Mouse (Mus musculus) liver, embryonic 12.5 days (tissue): ENCODE data around the gene Diexf. TPM values are rescaled to one million over a fixed set of nuclear protein-coding genes. Genes with fewer than 3 reads are reported as not detected.

Source experiments
- ATAC-seq: fragments of 200-750 bp; cut with Nextera tagmentation; 2 replicates; pipeline ENCODE4 v1.8.0; 2017; ENCODE audit warnings: moderate number of reproducible peaks, mild to moderate bottlenecking, moderate library complexity
- H3K27ac ChIP-seq: fragments of 300-500 bp; sonication (generic); 2 replicates; pipeline ENCODE4 v1.5.1; 2016; ENCODE audit warnings: mild to moderate bottlenecking
- H3K27me3 ChIP-seq: fragments of 300-500 bp; sonication (generic); replicated peaks from 2 replicates; pipeline ENCODE4 v1.6.1; 2016; ENCODE audit warnings: mild to moderate bottlenecking, moderate library complexity
- H3K36me3 ChIP-seq: fragments of 300-500 bp; sonication (generic); 2 replicates; pipeline ENCODE4 v1.6.1; 2016; ENCODE audit warnings: mild to moderate bottlenecking, moderate library complexity
- H3K4me1 ChIP-seq: fragments of 300-500 bp; sonication (generic); 2 replicates; pipeline ENCODE4 v1.6.1; 2016
- H3K4me2 ChIP-seq: fragments of 300-500 bp; sonication (generic); 2 replicates; pipeline ENCODE4 v1.6.1; 2016; ENCODE audit warnings: mild to moderate bottlenecking, moderate library complexity
- H3K4me3 ChIP-seq: fragments of 300-500 bp; sonication (generic); 2 replicates; pipeline ENCODE4 v1.5.1; 2016; ENCODE audit warnings: mild to moderate bottlenecking, moderate library complexity
- H3K9ac ChIP-seq: fragments of 300-500 bp; sonication (generic); 2 replicates; pipeline ENCODE4 v1.6.1; 2016; ENCODE audit warnings: mild to moderate bottlenecking, moderate library complexity
- H3K9me3 ChIP-seq: fragments of 300-500 bp; sonication (generic); replicated peaks from 2 replicates; pipeline ENCODE4 v1.6.1; 2016; ENCODE audit warnings: mild to moderate bottlenecking, moderate library complexity
- WGBS: fragments of 180-500 bp; shearing (Covaris S2); methylation state at CpG from one replicate; pipeline ENCODE4 v1.1.7; 2016; ENCODE audit not compliant: insufficient replicate concordance; 5-methylcytosine and 5-hydroxymethylcytosine counted together
- polyA plus RNA-seq: library from polyadenylated mRNA; unstranded; fragments of >200 nt; fragmentation: Nextera tagmentation; extraction: Ambion mirVana; gene quantifications from 2 replicates; pipeline ENCODE4 v1.2.1, GENCODE M21; 2016

The Diexf gene
- polyA plus RNA-seq, 1 experiment from 2014 or later, result 5.4 TPM

GRCm38 (mm10) chr1:193083051-193083450 lies 47.0 kb downstream of the Diexf start:
- no peak overlapping the region for H3K4me2 ChIP-seq
- peaks cover 9% of the 10 kb centered on the region; the same call in 1 of the 2 replicates for H3K27me3 ChIP-seq
- H3K4me3 ChIP-seq, result no peak overlapping the region
- H3K9ac ChIP-seq, result no peak overlapping the region
- 75% methylated on average over 7 of the region's 7 CpGs for WGBS
- no peaks in the 10 kb centered on the region for H3K4me1 ChIP-seq
- no peaks in the 10 kb centered on the region for H3K36me3 ChIP-seq
- H3K27ac ChIP-seq, result no peak overlapping the region
- no peaks in the 10 kb centered on the region for H3K9me3 ChIP-seq
- ATAC-seq, result no peak

- peaks cover 9% of the 10 kb centered on the region; the same call in 1 of the 2 replicates for H3K27me3 ChIP-seq
- H3K9me3 ChIP-seq, result no peaks in the 10 kb centered on the region
- no peaks in the 10 kb centered on the region for H3K4me1 ChIP-seq
- no peaks in the 10 kb centered on the region for H3K36me3 ChIP-seq
- WGBS, result 65% methylated on average over 10 of the region's 10 CpGs
- no peak overlapping the region for H3K27ac ChIP-seq
- no peak overlapping the region for H3K4me3 ChIP-seq
- no peak for ATAC-seq
- no peak overlapping the region for H3K9ac ChIP-seq
- H3K4me2 ChIP-seq, result no peak overlapping the region
Measured at GRCm38 (mm10) chr1:193082311-193082921, 47.7 kb downstream of the Diexf start.

- Histone ChIP-seq H3K4me2 (no peak overlapping the region), H3K9ac (no peak overlapping the region), H3K27ac (no peak overlapping the region), H3K4me3 (no peak overlapping the region), H3K9me3 (no peaks in the 10 kb centered on the region), H3K36me3 (no peaks in the 10 kb centered on the region), H3K4me1 (no peaks in the 10 kb centered on the region), H3K27me3 (peaks cover 6% of the 10 kb centered on the region; the same call in 1 of the 2 replicates)
- 76% methylated on average over 3 of the region's 3 CpGs for WGBS
- ATAC-seq, result no peak
Measured at GRCm38 (mm10) chr1:193062618-193063017, 67.5 kb downstream of the Diexf start.

DNA sequence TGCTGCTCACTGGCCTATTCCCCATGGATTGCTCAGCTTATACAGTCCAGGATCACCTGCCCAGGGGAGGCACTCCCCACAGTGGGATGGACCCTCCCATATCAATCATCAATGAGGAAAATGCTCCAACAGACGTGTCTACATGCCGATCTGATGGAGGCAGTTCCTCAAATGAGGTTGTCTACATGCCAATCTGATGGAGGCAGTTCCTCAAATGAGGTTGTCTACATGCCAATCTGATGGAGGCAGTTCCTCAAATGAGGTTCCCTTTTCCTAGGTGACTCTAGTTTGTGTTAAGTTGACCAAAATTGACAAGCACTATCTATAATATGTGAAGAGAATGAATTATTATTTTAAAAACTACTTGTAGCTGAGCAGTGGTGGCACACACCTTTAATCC lies 69.9 kb downstream of the Diexf start:
- H3K27me3 ChIP-seq, result peaks cover 10% of the 10 kb centered on the region; the same call in 1 of the 2 replicates
- H3K9me3 ChIP-seq, result no peaks in the 10 kb centered on the region
- no peak overlapping the region for H3K9ac ChIP-seq
- WGBS, result 11% methylated on average over 2 of the region's 2 CpGs
- no peak for ATAC-seq
- no peak overlapping the region for H3K4me3 ChIP-seq
- no peaks in the 10 kb centered on the region for H3K4me1 ChIP-seq
- H3K27ac ChIP-seq, result no peak overlapping the region
- no peak overlapping the region for H3K4me2 ChIP-seq
- H3K36me3 ChIP-seq, result no peaks in the 10 kb centered on the region

- peaks cover 10% of the 10 kb centered on the region; the same call in 1 of the 2 replicates for H3K27me3 ChIP-seq
- H3K4me1 ChIP-seq, result no peaks in the 10 kb centered on the region
- no peak overlapping the region for H3K27ac ChIP-seq
- H3K9ac ChIP-seq, result no peak overlapping the region
- no peak for ATAC-seq
- H3K9me3 ChIP-seq, result no peaks in the 10 kb centered on the region
- no peak overlapping the region for H3K4me2 ChIP-seq
- no peaks in the 10 kb centered on the region for H3K36me3 ChIP-seq
- H3K4me3 ChIP-seq, result no peak overlapping the region
- 54% methylated on average over 5 of the region's 5 CpGs for WGBS
Measured at GRCm38 (mm10) chr1:193059596-193059995, 70.5 kb downstream of the Diexf start.

DNA sequence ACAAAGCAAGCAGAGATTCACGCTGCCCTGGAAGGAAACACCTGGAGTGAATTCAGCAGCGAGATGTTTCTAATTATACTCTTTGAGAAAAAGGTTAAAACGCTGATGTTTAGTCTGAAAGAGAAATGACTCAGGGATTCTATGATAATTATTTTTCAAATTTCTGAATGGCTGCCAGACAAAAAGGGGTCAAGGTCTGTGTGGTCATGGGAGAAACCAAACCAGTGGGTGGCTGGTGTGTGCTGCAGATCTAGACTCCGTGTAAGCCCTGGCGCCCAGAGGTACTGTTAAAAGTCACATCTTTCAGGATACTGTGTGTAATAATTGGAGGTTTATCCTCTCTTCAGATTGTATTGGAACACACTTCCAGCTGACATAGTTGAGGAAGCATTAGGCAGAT lies 75.7 kb downstream of the Diexf start:
- no peak overlapping the region for H3K4me3 ChIP-seq
- no peak for ATAC-seq
- no peaks in the 10 kb centered on the region for H3K4me1 ChIP-seq
- H3K36me3 ChIP-seq, result no peaks in the 10 kb centered on the region
- peaks cover 4% of the 10 kb centered on the region; the same call in 1 of the 2 replicates for H3K27me3 ChIP-seq
- 64% methylated on average over 5 of the region's 5 CpGs for WGBS
- no peaks in the 10 kb centered on the region for H3K9me3 ChIP-seq
- no peak overlapping the region for H3K4me2 ChIP-seq
- no peak overlapping the region for H3K9ac ChIP-seq
- no peak overlapping the region for H3K27ac ChIP-seq

DNA sequence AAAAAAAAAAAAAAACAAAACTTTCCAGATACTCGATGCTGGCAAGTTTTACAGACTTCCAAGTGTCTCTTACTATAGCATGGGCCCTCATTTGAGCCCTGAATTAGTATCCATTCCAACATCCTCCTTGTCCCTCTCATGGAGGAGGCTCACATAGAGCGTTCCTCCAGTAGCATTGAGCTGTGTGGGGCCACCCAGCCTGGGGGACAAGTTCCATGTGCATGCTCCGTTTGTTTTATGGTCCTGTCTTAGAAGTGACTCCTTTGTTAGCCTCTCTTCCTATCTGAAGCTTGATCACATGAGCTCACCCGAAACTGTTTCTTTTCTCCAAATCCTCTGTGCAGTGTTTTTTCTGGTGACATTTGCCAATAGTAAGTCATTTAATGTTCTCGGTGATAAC lies 77.0 kb downstream of the Diexf start:
- Histone ChIP-seq H3K4me2 (no peak overlapping the region), H3K27me3 (peaks cover 4% of the 10 kb centered on the region; the same call in 1 of the 2 replicates), H3K27ac (no peak overlapping the region), H3K4me3 (no peak overlapping the region), H3K4me1 (no peaks in the 10 kb centered on the region), H3K36me3 (no peaks in the 10 kb centered on the region), H3K9ac (no peak overlapping the region), H3K9me3 (no peaks in the 10 kb centered on the region)
- 56% methylated on average over 5 of the region's 5 CpGs for WGBS
- ATAC-seq, result no peak

- no peak overlapping the region for H3K27ac ChIP-seq
- no peak overlapping the region for H3K4me2 ChIP-seq
- no peaks in the 10 kb centered on the region for H3K4me1 ChIP-seq
- no peak overlapping the region for H3K9ac ChIP-seq
- ATAC-seq, result no peak
- H3K4me3 ChIP-seq, result no peak overlapping the region
- H3K36me3 ChIP-seq, result no peaks in the 10 kb centered on the region
- H3K9me3 ChIP-seq, result no peaks in the 10 kb centered on the region
- 75% methylated on average over 4 of the region's 4 CpGs for WGBS
- H3K27me3 ChIP-seq, result peaks cover 5% of the 10 kb centered on the region; the same call in 1 of the 2 replicates
Measured at GRCm38 (mm10) chr1:193047616-193048015, 82.5 kb downstream of the Diexf start.

- Histone ChIP-seq H3K9me3 (no peaks in the 10 kb centered on the region), H3K36me3 (no peaks in the 10 kb centered on the region), H3K9ac (no peak overlapping the region), H3K27me3 (peaks cover 16% of the 10 kb centered on the region), H3K4me2 (no peak overlapping the region), H3K4me1 (no peaks in the 10 kb centered on the region), H3K4me3 (no peak overlapping the region), H3K27ac (no peak overlapping the region)
- no peak for ATAC-seq
- WGBS, result 50% methylated on average over 3 of the region's 3 CpGs
Measured at GRCm38 (mm10) chr1:193042760-193043295, 87.2 kb downstream of the Diexf start.

Other genes with a start within 250 kb of the Diexf start
- 5.5 and 6.0 TPM in 2 replicates for gene Syt14, start 94.5 kb downstream of the Diexf start, polyA plus RNA-seq
- gene Irf6, start 22.8 kb upstream of the Diexf start, polyA plus RNA-seq, result 2.6 and 2.8 TPM in 2 replicates
- gene A130010J15Rik, start 37.8 kb upstream of the Diexf start, polyA plus RNA-seq, result 6.9 and 7.7 TPM in 2 replicates
- gene Traf3ip3, start 71.4 kb upstream of the Diexf start, polyA plus RNA-seq, result 7.0 and 8.6 TPM in 2 replicates
- 0.04 and 0.25 TPM in 2 replicates for gene Lamb3, start 77.4 kb upstream of the Diexf start, polyA plus RNA-seq
- 0.89 and 1.2 TPM in 2 replicates for gene Hsd11b1, start 133.8 kb upstream of the Diexf start, polyA plus RNA-seq
- 23.8 and 27.0 TPM in 2 replicates for gene G0s2, start 142.9 kb upstream of the Diexf start, polyA plus RNA-seq
- 0.86 and 0.92 TPM in 2 replicates for gene Camk1g, start 240.0 kb upstream of the Diexf start, polyA plus RNA-seq